Mouse (Mus musculus) stomach, embryonic 14.5 days (tissue): ENCODE measurements around the gene Gnpat. TPM values are rescaled to one million over a fixed set of nuclear protein-coding genes. Genes with fewer than 3 reads are reported as not detected.

Experiments
- ATAC-seq: fragments of 200-750 bp; cut with Nextera tagmentation; 2 replicates; pipeline ENCODE4 v1.8.0; 2017; ENCODE audit warnings: low read depth, moderate TSS enrichment; ENCODE audit not compliant: insufficient number of reproducible peaks, insufficient read depth, low FRiP score
- H3K27ac ChIP-seq: fragments of 300-500 bp; sonication (generic); 2 replicates; pipeline ENCODE4 v1.5.1; 2014; ENCODE audit warnings: mild to moderate bottlenecking, low read length, moderate library complexity, mixed read lengths
- H3K27me3 ChIP-seq: fragments of 300-500 bp; sonication (generic); 2 replicates; pipeline ENCODE4 v1.6.1; 2014; ENCODE audit warnings: low read length, control low read depth, mixed read lengths; ENCODE audit not compliant: control insufficient read depth, insufficient read depth
- H3K36me3 ChIP-seq: fragments of 300-500 bp; sonication (generic); 2 replicates; pipeline ENCODE4 v1.6.1; 2014; ENCODE audit warnings: mild to moderate bottlenecking, control low read depth, low read length, moderate library complexity, mixed read lengths; ENCODE audit not compliant: control insufficient read depth, insufficient read depth
- H3K4me1 ChIP-seq: fragments of 300-500 bp; sonication (generic); 2 replicates; pipeline ENCODE4 v1.6.1; 2014; ENCODE audit warnings: low read length, control low read depth, mixed read lengths; ENCODE audit not compliant: control insufficient read depth, insufficient read depth
- H3K4me2 ChIP-seq: fragments of 300-500 bp; sonication (generic); replicated peaks from 2 replicates; pipeline ENCODE4 v1.6.1; 2014; ENCODE audit warnings: low read depth, low read length, control low read depth
- H3K4me3 ChIP-seq: fragments of 300-500 bp; sonication (generic); 2 replicates; pipeline ENCODE4 v1.5.1; 2014; ENCODE audit warnings: low read depth, low read length, control low read depth
- H3K9ac ChIP-seq: fragments of 300-500 bp; sonication (generic); replicated peaks from 2 replicates; pipeline ENCODE4 v1.6.1; 2014; ENCODE audit warnings: low read depth, mild to moderate bottlenecking, control low read depth, low read length, moderate library complexity, mixed read lengths
- H3K9me3 ChIP-seq: fragments of 300-500 bp; sonication (generic); 2 replicates; pipeline ENCODE4 v1.6.1; 2016; ENCODE audit warnings: low read depth, low read length, control low read depth; ENCODE audit not compliant: control insufficient read depth
- WGBS: fragments of 180-500 bp; shearing (Covaris S2); extraction: QIAGEN DNeasy Blood & Tissue Kit; methylation state at CpG from one replicate; pipeline ENCODE4 v1.1.7; 2014; 5-methylcytosine and 5-hydroxymethylcytosine counted together
- polyA plus RNA-seq: library from polyadenylated mRNA; unstranded; fragments of >200 nt; fragmentation: Nextera tagmentation; extraction: Ambion mirVana; gene quantifications from 2 replicates; pipeline ENCODE4 v1.2.1, GENCODE M21; 2014

Gnpat gene
- polyA plus RNA-seq, 1 experiment from 2014 or later, result 98.0 TPM

- H3K27ac ChIP-seq, result no peak overlapping the region
- H3K4me3 ChIP-seq, result no peak overlapping the region
- H3K9me3 ChIP-seq, result no peaks in the 10 kb centered on the region
- H3K27me3 ChIP-seq, result no peaks in the 10 kb centered on the region
- no peak overlapping the region for H3K9ac ChIP-seq
- WGBS, result 91% methylated on average over 13 of the region's 13 CpGs
- ATAC-seq, result no peak
- 0 out of 2 replicates have a peak, but pooled peaks cover 5% of the 10 kb centered on the region for H3K4me1 ChIP-seq
- no peaks in the 10 kb centered on the region for H3K36me3 ChIP-seq
- no peak overlapping the region for H3K4me2 ChIP-seq
Observed at GRCm38 (mm10) chr8:124930086-124930485, 67.3 kb downstream of the Gnpat start.

- Histone ChIP-seq H3K9me3 (no peaks in the 10 kb centered on the region), H3K9ac (no peak overlapping the region), H3K4me1 (0 out of 2 replicates have a peak, but pooled peaks cover 2% of the 10 kb centered on the region), H3K27me3 (no peaks in the 10 kb centered on the region), H3K4me2 (no peak overlapping the region), H3K36me3 (no peaks in the 10 kb centered on the region), H3K27ac (no peak overlapping the region), H3K4me3 (no peak overlapping the region)
- ATAC-seq, result no peak
- WGBS, result 84% methylated on average over 4 of the region's 4 CpGs
Observed at GRCm38 (mm10) chr8:124930649-124931048, 67.8 kb downstream of the Gnpat start.

GRCm38 (mm10) chr8:124932435-124932834 is 69.6 kb downstream of the Gnpat start:
- no peaks in the 10 kb centered on the region for H3K9me3 ChIP-seq
- no peak for ATAC-seq
- H3K27ac ChIP-seq, result no peak overlapping the region
- no peak overlapping the region for H3K4me3 ChIP-seq
- no peak overlapping the region for H3K4me2 ChIP-seq
- no peaks in the 10 kb centered on the region for H3K36me3 ChIP-seq
- 80% methylated on average over 3 of the region's 3 CpGs for WGBS
- no peaks in the 10 kb centered on the region for H3K4me1 ChIP-seq
- H3K27me3 ChIP-seq, result no peaks in the 10 kb centered on the region
- H3K9ac ChIP-seq, result no peak overlapping the region

GRCm38 (mm10) chr8:124935116-124935515 is 72.3 kb downstream of the Gnpat start:
- Histone ChIP-seq H3K27ac (no peak overlapping the region), H3K36me3 (peaks cover 5% of the 10 kb centered on the region; the same call in 1 of the 2 replicates), H3K4me2 (no peak overlapping the region), H3K4me3 (no peak overlapping the region), H3K27me3 (no peaks in the 10 kb centered on the region), H3K9ac (no peak overlapping the region), H3K4me1 (no peaks in the 10 kb centered on the region), H3K9me3 (no peaks in the 10 kb centered on the region)
- ATAC-seq, result no peak
- 85% methylated on average over 5 of the region's 5 CpGs for WGBS

- H3K27ac ChIP-seq, result no peak overlapping the region
- no peak overlapping the region for H3K4me2 ChIP-seq
- no peak for ATAC-seq
- H3K4me1 ChIP-seq, result no peaks in the 10 kb centered on the region
- H3K4me3 ChIP-seq, result no peak overlapping the region
- H3K9ac ChIP-seq, result no peak overlapping the region
- 93% methylated on average over 10 of the region's 10 CpGs for WGBS
- H3K27me3 ChIP-seq, result no peaks in the 10 kb centered on the region
- peaks cover 5% of the 10 kb centered on the region; the same call in 1 of the 2 replicates for H3K36me3 ChIP-seq
- H3K9me3 ChIP-seq, result no peaks in the 10 kb centered on the region
Observed at GRCm38 (mm10) chr8:124936699-124937098, 73.9 kb downstream of the Gnpat start.

GRCm38 (mm10) chr8:124937293-124937692 is 74.5 kb downstream of the Gnpat start:
- 86% methylated on average over 4 of the region's 4 CpGs for WGBS
- no peak overlapping the region for H3K4me2 ChIP-seq
- H3K27ac ChIP-seq, result no peak overlapping the region
- ATAC-seq, result no peak
- H3K27me3 ChIP-seq, result no peaks in the 10 kb centered on the region
- H3K4me1 ChIP-seq, result no peaks in the 10 kb centered on the region
- H3K9me3 ChIP-seq, result no peaks in the 10 kb centered on the region
- no peak overlapping the region for H3K9ac ChIP-seq
- H3K4me3 ChIP-seq, result no peak overlapping the region
- H3K36me3 ChIP-seq, result peaks cover 5% of the 10 kb centered on the region; the same call in 1 of the 2 replicates

Other genes with a start within 250 kb of the Gnpat start
- 40.3 and 41.6 TPM in 2 replicates for gene 2310022B05Rik, start 199.7 kb upstream of the Gnpat start, polyA plus RNA-seq
- 45.5 and 46.9 TPM in 2 replicates for gene Ttc13, start 141.1 kb upstream of the Gnpat start, polyA plus RNA-seq
- gene Arv1, start 140.9 kb upstream of the Gnpat start, polyA plus RNA-seq, result 25.0 and 27.9 TPM in 2 replicates
- gene Fam89a, start 111.2 kb upstream of the Gnpat start, polyA plus RNA-seq, result 6.1 and 6.4 TPM in 2 replicates
- 0.95 and 1.1 TPM in 2 replicates for gene Trim67, start 69.9 kb upstream of the Gnpat start, polyA plus RNA-seq
- 43.7 and 44.0 TPM in 2 replicates for gene 2810004N23Rik, start 87 bp downstream of the Gnpat start, polyA plus RNA-seq
- gene Exoc8, start 34.7 kb downstream of the Gnpat start, polyA plus RNA-seq, result 7.8 and 8.9 TPM in 2 replicates
- 6.9 and 9.1 TPM in 2 replicates for gene Sprtn, start 34.9 kb downstream of the Gnpat start, polyA plus RNA-seq
- gene Egln1, start 86.3 kb downstream of the Gnpat start, polyA plus RNA-seq, result 20.1 and 21.8 TPM in 2 replicates
- 128 and 132 TPM in 2 replicates for gene Tsnax, start 150.0 kb downstream of the Gnpat start, polyA plus RNA-seq
- gene Disc1, start 191.2 kb downstream of the Gnpat start, polyA plus RNA-seq, result 1.9 and 3.0 TPM in 2 replicates